Mouse (Mus musculus) liver, embryonic 16.5 days (tissue): Measurements from ENCODE around the gene C1ql3. TPM values are rescaled to one million over a fixed set of nuclear protein-coding genes. Genes with fewer than 3 reads are reported as not detected.

Experiments used
- ATAC-seq: fragments of 200-750 bp; cut with Nextera tagmentation; 2 replicates; pipeline ENCODE4 v1.8.0; 2017; ENCODE audit warnings: low read depth, mild to moderate bottlenecking, moderate number of reproducible peaks, moderate library complexity
- H3K27ac ChIP-seq: fragments of 300-500 bp; sonication (generic); 2 replicates; pipeline ENCODE4 v1.5.1; 2014; ENCODE audit warnings: mild to moderate bottlenecking, low read length
- H3K27me3 ChIP-seq: fragments of 300-500 bp; sonication (generic); 2 replicates; pipeline ENCODE4 v1.6.1; 2014; ENCODE audit warnings: low read depth, low read length, mixed read lengths; ENCODE audit not compliant: control insufficient read depth, insufficient read depth
- H3K36me3 ChIP-seq: fragments of 300-500 bp; sonication (generic); 2 replicates; pipeline ENCODE4 v1.6.1; 2014; ENCODE audit warnings: mild to moderate bottlenecking; ENCODE audit not compliant: control insufficient read depth, insufficient read depth
- H3K4me1 ChIP-seq: fragments of 300-500 bp; sonication (generic); 2 replicates; pipeline ENCODE4 v1.6.1; 2014; ENCODE audit warnings: low read depth, low read length, mixed read lengths; ENCODE audit not compliant: control insufficient read depth
- H3K4me2 ChIP-seq: fragments of 300-500 bp; sonication (generic); 2 replicates; pipeline ENCODE4 v1.6.1; 2014; ENCODE audit warnings: low read depth, low read length, mixed read lengths
- H3K4me3 ChIP-seq: fragments of 300-500 bp; sonication (generic); 2 replicates; pipeline ENCODE4 v1.5.1; 2014; ENCODE audit warnings: low read depth, mild to moderate bottlenecking, low read length
- H3K9ac ChIP-seq: fragments of 300-500 bp; sonication (generic); 2 replicates; pipeline ENCODE4 v1.6.1; 2014; ENCODE audit warnings: low read depth, low read length
- H3K9me3 ChIP-seq: fragments of 300-500 bp; sonication (generic); replicated peaks from 2 replicates; pipeline ENCODE4 v1.6.1; 2016; ENCODE audit warnings: low read length; ENCODE audit not compliant: control insufficient read depth
- WGBS: fragments of 180-500 bp; shearing (Covaris S2); extraction: QIAGEN DNeasy Blood & Tissue Kit; methylation state at CpG from one replicate; pipeline ENCODE4 v1.1.7; 2014; ENCODE audit not compliant: insufficient replicate concordance; 5-methylcytosine and 5-hydroxymethylcytosine counted together
- polyA plus RNA-seq: library from polyadenylated mRNA; unstranded; fragments of >200 nt; fragmentation: Nextera tagmentation; extraction: Ambion mirVana; gene quantifications from 2 replicates; pipeline ENCODE4 v1.2.1, GENCODE M21; 2015

The C1ql3 gene
- 0.13 and 0.17 TPM in 2 replicates for polyA plus RNA-seq

DNA sequence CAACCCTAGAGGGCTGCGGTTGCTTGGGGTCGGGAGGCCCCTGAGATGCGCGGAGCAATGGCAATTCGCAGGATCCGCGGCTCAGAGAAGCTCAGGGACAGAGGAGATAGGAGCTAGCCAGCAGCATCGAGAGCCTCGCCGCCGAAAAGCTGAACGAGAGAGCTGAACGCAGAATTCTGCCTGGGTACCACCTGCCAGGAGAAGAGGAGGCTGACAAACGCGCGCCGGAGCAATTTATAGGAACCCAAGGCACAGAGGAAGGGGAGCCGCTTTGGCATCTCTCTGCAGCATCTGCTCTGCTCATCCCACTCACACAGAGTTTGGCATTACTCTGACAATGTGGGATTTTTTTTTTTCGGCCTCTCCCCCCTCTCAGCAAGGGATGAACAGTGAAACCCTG lies at the start of gene C1ql3:
C1ql3 (minus strand) TSS at position 335 of the 400 bp plus-strand sequence.
- ATAC-seq = no peak

DNA sequence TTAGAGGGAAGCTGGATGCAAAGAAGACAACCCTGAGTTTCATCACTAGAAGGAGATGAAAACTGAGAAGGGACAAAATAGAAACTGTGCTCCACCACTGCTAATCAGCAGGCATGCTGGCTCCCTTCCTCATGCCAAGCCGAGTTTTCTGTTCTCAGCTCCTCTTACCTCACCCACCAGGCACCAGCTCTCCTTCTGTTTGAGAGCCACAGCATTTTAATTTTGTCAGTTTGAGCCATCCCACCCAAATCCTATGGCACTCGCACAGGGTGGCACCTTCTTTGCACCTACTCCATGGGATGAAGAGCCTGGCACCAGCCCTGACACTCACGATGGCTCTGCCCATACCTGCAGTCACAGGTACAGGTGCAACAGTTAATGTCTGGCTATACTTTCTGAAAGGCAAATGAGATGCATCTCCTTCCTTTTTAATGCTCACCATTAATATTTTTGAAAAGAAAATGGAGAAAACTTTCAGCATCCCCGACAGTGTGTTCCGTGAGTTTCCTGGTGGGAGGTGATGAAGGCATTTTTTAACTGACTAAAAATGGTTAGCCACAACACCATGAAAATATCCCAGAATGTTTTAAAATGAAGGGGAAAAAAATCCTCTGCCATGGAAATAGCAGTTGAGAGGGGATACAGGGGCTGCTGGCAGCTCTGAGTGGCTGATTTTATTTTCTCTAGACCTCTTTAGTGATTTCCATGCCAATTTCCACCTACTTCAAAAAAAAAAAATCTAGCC lies 49.0 kb upstream of the C1ql3 start:
- WGBS = 68% methylated on average over 5 of the region's 5 CpGs
- Histone ChIP-seq H3K4me1 (no peaks in the 10 kb centered on the region), H3K4me2 (no peak overlapping the region), H3K4me3 (no peak overlapping the region), H3K36me3 (no peaks in the 10 kb centered on the region), H3K27me3 (no peaks in the 10 kb centered on the region), H3K9ac (no peak overlapping the region), H3K9me3 (no peaks in the 10 kb centered on the region), H3K27ac (no peak overlapping the region)
- ATAC-seq = no peak

More for the DNA sequence above, at the start of gene C1ql3:
- Histone ChIP-seq H3K4me2 (peak within 1 kb of the TSS; percentile 76), H3K27ac (no peak within 1 kb of the TSS), H3K27me3 (peaks cover 47% of the 10 kb centered on the region), H3K9me3 (no peaks in the 10 kb centered on the region), H3K36me3 (no peaks in the 10 kb centered on the region), H3K4me3 (peak within 1 kb of the TSS; percentile 55), H3K4me1 (peaks cover 2% of the 10 kb centered on the region), H3K9ac (no peak within 1 kb of the TSS)
- 2% methylated on average over 19 of the region's 19 CpGs for WGBS

DNA sequence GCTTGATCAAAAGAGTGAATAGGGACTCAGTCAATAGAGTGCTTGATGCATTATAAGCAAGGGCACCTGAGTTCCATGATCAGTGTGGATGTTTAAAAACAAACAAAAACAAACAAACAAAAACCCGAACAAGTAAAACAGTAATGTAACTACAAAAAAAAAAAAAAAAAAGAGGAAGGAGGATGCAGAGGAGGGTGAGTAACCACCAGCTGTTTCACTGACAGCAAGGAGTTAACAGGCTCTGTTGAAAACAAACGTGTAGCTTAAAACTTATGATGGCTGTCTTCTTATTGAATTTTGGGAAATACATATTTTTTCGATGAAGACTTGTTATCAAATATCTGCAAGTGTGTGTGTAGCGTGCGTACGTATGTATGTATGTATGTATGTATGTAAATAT lies 37.0 kb upstream of the C1ql3 start:
- Histone ChIP-seq H3K4me2 (no peak overlapping the region), H3K27ac (no peak overlapping the region), H3K9ac (no peak overlapping the region), H3K4me3 (no peak overlapping the region), H3K9me3 (no peaks in the 10 kb centered on the region), H3K36me3 (no peaks in the 10 kb centered on the region), H3K27me3 (no peaks in the 10 kb centered on the region), H3K4me1 (peaks cover 13% of the 10 kb centered on the region)
- 64% methylated on average over 6 of the region's 6 CpGs for WGBS
- no peak for ATAC-seq

DNA sequence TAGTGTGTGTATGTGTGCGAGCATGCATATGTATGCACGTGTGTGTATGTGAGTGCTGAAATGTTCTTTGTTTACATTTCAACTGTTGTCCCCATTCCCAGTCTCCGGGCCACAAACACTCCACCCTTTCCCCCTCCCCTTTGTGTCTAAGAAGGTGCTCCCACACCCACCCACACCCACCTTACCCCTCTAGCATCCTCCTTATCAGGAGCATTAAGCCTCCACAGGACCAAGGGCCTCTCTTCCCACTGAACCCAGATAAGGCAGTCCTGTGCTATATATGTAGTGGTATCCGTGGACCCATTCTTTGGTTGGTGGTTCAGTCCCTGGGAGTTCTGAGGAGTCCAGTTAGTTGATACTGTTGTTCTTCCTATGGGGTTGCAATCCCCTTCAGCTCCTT lies 32.9 kb upstream of the C1ql3 start:
- H3K4me1 ChIP-seq = peaks cover 13% of the 10 kb centered on the region
- no peak overlapping the region for H3K9ac ChIP-seq
- H3K27me3 ChIP-seq = no peaks in the 10 kb centered on the region
- WGBS = 45% methylated on average over 4 of the region's 4 CpGs
- H3K36me3 ChIP-seq = no peaks in the 10 kb centered on the region
- H3K4me3 ChIP-seq = no peak overlapping the region
- peak; percentile 98 for ATAC-seq
- H3K27ac ChIP-seq = no peak overlapping the region
- no peaks in the 10 kb centered on the region for H3K9me3 ChIP-seq
- peak overlapping the region; percentile 32; the same call in 1 of the 2 replicates for H3K4me2 ChIP-seq

DNA sequence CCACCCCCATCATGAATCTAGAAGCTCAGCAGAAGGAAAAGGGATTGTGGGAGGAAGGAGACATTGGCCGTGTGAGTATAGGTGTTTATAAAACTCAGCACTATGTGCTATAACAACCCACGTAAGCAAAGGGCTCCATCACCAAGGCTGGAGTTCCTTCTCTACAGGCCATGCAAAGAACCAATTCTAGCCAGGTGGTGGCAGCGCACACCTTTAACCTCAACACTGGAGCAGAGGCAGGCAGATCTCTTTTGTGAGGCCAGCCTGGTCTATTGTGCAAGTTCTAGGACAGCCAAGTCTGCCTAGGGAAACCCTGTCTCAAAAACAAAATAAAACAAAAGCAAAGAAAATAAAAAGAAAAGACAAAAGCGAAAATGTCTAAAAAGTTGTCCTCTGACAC lies 28.2 kb upstream of the C1ql3 start:
- ATAC-seq = no peak
- no peaks in the 10 kb centered on the region for H3K9me3 ChIP-seq
- H3K4me2 ChIP-seq = no peak overlapping the region
- peaks cover 8% of the 10 kb centered on the region for H3K4me1 ChIP-seq
- no peak overlapping the region for H3K9ac ChIP-seq
- no peaks in the 10 kb centered on the region for H3K36me3 ChIP-seq
- 66% methylated on average over 4 of the region's 4 CpGs for WGBS
- no peaks in the 10 kb centered on the region for H3K27me3 ChIP-seq
- H3K27ac ChIP-seq = no peak overlapping the region
- no peak overlapping the region for H3K4me3 ChIP-seq

DNA sequence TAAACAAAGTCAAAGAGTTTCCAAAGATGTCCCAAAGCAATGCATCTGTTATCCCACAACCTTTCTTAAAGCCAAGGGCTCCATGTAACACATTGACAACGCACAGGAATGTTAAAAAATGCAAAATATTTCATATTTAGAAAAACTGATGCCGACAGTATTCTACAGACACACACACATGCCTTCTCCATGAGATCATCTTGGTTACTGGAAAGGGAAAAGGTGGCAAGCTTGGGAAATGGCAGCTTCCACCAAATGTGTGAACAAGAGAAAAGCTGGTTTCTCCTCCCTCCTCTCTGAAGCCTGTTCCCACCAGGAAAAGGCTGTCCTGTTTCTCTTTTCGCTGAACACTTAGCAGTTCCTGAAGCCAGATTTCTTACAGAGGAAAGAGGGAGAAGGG lies 27.2 kb upstream of the C1ql3 start:
- ATAC-seq = no peak
- WGBS = 62% methylated on average over 3 of the region's 3 CpGs
- H3K4me1 ChIP-seq = no peaks in the 10 kb centered on the region; the same call in 1 of the 2 replicates
- H3K4me3 ChIP-seq = no peak overlapping the region
- no peaks in the 10 kb centered on the region for H3K27me3 ChIP-seq
- no peaks in the 10 kb centered on the region for H3K36me3 ChIP-seq
- no peaks in the 10 kb centered on the region for H3K9me3 ChIP-seq
- H3K9ac ChIP-seq = no peak overlapping the region
- no peak overlapping the region for H3K27ac ChIP-seq
- no peak overlapping the region for H3K4me2 ChIP-seq

DNA sequence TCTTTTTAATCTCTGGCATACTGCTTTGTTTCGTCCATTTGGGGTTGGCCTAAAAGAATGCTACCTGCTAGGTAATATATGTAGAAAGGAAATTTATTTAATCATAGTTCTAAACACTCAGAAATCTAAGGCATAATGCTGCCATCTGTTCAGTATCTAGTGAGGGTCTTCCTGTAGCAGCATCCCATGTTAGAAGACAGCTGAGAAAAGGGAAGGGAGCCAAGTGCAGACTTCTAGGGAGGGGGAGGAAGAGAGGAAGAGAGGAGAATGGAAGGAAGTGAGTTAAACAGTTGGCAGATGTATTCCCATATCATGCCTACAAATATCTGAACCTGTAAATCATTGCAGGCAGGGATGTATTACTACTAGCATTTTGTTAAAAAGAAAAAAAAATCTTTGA lies 7.3 kb upstream of the C1ql3 start:
- H3K4me3 ChIP-seq = no peak overlapping the region
- H3K9me3 ChIP-seq = no peaks in the 10 kb centered on the region
- 52% methylated on average over 1 of the region's 1 CpGs for whole genome bisulfite sequencing
- no peaks in the 10 kb centered on the region for H3K4me1 ChIP-seq
- ATAC-seq = no peak
- no peak overlapping the region for H3K27ac ChIP-seq
- H3K9ac ChIP-seq = no peak overlapping the region
- H3K4me2 ChIP-seq = no peak overlapping the region
- peaks cover under 1% of the 10 kb centered on the region; the same call in 1 of the 2 replicates for H3K27me3 ChIP-seq
- no peaks in the 10 kb centered on the region for H3K36me3 ChIP-seq

DNA sequence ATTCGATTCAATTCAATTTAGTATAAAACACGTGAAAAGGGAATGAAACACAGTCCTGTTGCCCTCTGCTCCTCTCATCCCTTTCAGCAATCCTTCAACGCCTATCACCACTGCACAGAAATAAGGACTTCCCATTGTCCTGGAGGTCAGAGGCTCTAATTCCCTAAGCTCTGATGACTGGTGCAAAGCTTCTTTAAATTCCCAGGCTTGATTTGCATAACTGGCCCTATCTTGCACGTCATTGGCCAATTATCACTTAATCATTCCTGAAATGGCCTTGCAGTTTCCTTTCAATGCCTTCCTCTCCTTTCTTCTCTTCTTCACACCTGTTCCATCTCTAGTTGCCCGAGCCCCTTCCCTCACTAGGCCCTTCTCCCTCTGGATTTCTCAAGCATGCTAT lies 6.8 kb upstream of the C1ql3 start:
- no peak for ATAC-seq
- no peak overlapping the region for H3K4me3 ChIP-seq
- WGBS = 41% methylated on average over 5 of the region's 5 CpGs
- no peaks in the 10 kb centered on the region for H3K9me3 ChIP-seq
- no peaks in the 10 kb centered on the region for H3K36me3 ChIP-seq
- no peak overlapping the region for H3K27ac ChIP-seq
- no peak overlapping the region for H3K4me2 ChIP-seq
- peaks cover 3% of the 10 kb centered on the region for H3K27me3 ChIP-seq
- H3K4me1 ChIP-seq = no peaks in the 10 kb centered on the region
- H3K9ac ChIP-seq = no peak overlapping the region

DNA sequence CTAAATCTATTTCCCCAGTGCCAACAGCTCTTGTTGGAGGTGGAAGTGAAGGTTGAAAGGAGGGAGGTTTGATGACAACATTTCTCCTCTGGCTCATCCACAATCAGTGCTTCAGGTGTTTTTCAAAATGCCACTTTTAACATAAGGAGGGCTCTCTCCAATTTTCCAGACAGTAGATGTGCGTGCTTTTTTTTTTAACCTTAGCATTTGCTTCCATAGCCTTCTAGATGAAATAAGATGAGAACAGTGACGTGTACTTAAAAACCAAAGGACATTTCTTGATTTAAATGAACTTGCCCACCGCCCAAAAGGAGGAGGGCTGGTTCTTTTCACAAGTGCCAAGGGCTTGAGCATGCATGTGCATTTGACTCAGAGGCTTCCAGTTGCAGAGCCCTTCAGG lies 367 bp upstream of the C1ql3 start:
- Histone ChIP-seq H3K4me3 (no peak overlapping the region), H3K36me3 (no peaks in the 10 kb centered on the region), H3K9me3 (no peaks in the 10 kb centered on the region), H3K4me2 (no peak overlapping the region), H3K27ac (no peak overlapping the region), H3K9ac (no peak overlapping the region), H3K4me1 (peaks cover 2% of the 10 kb centered on the region), H3K27me3 (peaks cover 47% of the 10 kb centered on the region)
- 38% methylated on average over 3 of the region's 3 CpGs for WGBS
- no peak for ATAC-seq
